Mouse (Mus musculus) layer of hippocampus, adult 11-12 months (tissue): ENCODE measurements around the gene Grip1.

Experiments used
- DNase-seq: peaks from one replicate; pipeline ENCODE4 v3.0.0; 2022; ENCODE audit warnings: low spot score

The Grip1 gene

DNA sequence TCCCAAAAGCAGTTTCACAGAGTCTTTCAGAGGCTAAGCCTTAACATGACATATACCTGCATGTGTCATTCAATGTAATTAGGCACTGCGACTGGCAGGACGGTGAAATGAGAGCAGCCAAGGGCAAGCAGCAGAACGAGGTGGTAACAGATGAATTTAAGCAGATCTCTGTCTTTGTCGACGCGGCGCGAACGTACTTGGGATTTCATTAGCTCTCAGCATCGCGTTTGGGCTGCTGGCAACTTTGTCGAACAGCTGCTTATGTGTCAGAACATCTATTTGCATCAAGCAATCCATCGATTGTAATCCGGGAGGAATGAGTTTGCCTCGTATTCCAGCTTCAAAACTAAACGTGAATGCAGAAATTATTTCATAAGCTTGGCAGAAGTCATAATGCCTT lies 483.9 kb downstream of the Grip1 start:
- DNase-seq: no peak

GRCm38 (mm10) chr10:119943906-119944305 lies 490.3 kb downstream of the Grip1 start:
- DNase-seq: no peak

DNA sequence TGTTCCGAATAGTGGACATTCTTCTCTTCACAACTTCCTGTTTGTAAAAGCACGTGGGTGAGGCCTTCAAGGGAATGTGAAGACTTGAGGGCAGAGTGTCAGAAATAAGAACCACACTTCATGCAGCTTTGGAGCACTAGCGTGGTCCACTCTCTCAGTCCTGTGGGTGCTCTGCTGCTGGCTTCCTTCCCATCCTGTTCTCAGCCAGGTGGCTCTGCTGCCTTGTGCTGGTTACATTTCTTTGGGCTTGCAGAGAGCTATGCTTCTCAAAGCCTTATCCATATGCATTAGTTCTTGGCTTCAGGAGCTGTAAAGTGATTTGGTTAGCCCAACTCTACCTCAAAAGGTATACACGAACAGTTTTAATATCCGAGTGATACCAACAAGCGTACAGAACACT lies 497.8 kb downstream of the Grip1 start:
- DNase-seq: no peak

DNA sequence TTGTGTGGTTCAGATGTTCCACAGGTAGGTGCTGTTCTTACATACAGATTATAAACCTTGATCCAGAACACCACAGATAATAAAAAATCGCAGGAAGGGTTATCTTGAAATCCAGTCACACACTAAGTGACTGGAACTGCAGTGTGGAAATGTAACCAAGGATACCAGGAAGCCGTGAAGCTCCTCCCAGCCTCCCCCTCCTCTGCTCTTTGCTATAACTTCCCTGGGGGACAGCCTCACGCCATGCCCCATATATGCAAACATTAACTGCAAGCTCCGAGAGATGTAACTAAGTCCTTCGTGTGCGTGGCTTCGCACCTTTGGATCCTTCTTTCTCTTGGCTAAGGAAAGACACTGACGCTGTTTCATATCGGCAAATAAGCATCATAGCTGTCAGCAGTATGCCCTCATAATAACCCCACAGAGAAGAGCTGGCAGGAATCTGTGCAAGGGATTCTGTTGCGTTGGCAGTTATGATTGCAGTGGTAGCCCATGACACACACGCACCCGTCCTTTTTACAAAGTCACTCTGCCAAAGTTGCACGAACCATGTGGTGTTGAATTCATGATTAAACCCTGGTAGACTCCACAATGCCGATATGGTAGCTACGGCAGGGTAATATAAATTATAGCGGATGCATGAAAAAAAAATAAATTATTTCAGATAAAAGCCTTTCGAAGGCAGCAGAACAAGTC lies 503.8 kb downstream of the Grip1 start:
- DNase-seq: peak; percentile 16

GRCm38 (mm10) chr10:119960915-119961314 lies 507.3 kb downstream of the Grip1 start:
- no peak for DNase-seq

DNA sequence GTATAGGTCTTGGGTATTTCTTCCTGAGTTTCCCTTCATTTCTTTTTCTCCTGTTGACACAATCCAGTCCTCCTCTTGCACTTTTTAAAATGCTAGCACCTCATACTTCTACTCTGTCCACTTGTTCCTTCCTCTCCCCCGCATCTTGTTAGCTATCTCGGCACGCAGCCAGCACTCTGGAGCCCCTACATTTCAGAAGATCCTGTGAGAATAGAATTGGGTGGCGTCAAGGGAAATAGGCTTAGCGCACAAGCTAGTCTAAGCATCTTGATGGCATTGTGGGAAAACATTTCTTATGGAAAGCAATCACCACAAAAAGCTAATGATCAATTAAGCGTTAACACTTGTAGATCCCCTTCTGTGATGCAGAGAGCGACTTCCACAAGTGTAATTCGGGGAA lies 512.7 kb downstream of the Grip1 start:
- no peak for DNase-seq

DNA sequence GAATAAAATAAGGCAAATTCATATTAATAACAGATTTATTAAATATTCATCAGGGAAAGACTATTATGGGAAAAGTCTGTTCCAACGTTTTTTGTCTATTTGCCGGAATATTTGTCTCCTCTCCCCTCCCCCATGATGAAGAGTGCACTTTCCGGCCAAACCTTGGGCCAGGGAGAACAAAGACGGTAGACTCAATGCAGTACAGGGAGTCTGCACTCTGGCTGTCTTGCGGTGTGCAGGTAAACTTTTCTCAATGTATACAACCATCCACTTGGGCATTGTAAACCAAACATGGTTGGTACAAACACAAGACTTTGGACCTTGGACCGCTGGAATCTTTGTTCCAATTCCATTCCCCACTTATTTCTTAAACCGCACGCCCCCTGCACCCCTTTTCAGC lies 525.8 kb downstream of the Grip1 start:
- no peak for DNase-seq

DNA sequence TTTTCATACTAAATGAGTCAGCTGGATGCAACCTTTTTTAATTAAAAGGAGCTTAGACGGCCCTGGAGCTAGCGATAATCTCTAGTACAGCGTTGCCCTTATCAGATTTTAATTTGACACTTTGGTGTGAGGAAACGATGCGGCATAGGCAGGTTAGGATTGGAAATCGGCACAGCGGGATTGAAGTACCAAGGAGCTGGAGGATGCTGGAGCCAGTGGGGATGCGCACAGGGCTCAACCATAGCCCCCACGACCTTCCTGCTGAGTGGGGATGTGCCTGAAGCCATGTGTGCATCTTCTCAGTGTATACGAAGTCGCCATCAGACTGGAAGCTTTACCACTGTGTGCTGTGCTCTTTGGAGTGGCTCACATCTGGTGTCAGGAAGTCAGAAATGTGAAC lies 526.4 kb downstream of the Grip1 start:
- no peak for DNase-seq

- DNase-seq: no peak
Measured at GRCm38 (mm10) chr10:119984299-119984698, 530.7 kb downstream of the Grip1 start.

DNA sequence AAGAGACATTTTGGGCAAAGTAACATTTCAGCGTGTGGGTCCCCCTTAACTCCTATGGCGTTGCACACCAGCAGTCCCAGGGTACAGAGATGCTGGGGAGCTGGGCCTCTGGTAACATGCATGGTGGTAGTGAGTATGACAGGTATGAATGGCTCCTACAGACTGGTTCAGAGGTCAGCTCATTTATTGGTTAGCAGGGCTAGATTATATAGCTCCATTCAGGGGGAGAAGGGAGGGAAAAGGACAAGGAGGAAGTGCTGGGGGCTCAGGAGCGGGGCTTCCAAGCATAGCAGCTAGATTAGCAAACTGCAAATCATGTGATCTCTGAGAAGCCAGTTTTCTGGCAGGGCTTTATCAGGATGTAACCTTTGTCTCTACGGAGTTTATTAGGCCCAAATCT lies 544.8 kb downstream of the Grip1 start:
- no peak for DNase-seq

DNA sequence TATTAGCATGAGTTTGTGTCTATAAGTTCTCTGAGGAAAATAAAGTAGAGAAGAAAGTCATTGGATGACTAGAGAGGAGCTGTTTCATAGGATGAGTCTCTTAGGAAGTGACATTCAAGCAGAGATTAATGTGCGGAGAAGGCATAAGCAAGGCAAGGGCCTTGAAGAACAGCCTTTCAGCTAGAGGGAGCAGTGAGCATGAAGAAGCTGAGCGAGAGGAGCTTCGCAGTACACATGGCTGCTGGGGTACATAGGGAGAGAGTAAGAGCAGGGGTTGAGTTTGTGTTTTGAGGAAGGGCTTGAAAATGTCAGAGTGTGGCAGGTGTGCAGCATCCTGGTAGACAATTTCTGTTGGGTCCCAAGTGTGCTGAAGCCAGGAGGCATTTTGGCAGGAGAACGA lies 548.5 kb downstream of the Grip1 start:
- DNase-seq: no peak

DNA sequence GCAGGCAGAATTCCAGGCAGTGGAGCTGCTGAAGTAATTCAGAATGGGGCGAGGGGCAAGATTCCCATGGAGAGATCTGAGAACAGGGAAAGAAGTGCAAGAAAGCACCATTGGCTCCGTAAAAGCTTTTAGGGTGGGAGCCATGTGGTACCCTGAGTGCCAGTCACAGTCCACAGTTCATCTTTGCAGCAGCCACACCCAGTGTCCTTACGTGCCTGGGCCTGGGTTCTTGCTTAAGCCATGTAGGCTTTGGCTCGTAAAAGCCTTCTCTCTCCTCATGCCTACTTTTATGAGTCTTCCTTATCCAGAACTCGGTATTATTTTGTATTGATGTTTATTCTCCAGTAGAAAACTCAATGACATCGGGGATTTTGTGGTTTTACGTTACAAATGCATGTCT lies 550.5 kb downstream of the Grip1 start:
- DNase-seq: no peak

GRCm38 (mm10) chr10:120005581-120005980 lies 552.0 kb downstream of the Grip1 start:
- DNase-seq: no peak

DNA sequence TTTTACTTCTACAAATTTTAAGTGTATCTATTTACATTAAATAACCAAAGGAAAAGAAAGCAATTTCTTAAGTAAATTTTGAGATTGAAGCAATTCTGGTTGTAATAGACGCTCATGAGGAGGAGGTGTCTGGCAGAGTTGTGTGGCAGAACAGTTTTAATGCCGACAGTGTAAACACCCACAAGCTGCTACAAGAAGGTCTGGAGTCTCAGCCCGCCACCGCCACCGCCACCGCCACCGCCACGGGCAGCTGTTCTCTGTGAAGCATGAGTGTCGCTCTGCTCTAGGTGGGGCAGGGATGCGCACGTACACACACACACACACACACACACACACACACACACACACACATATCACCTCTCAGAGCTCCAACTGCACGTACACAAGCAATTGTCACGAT lies 558.7 kb downstream of the Grip1 start:
- DNase-seq: peak; percentile 12

GRCm38 (mm10) chr10:120015117-120015516 lies 561.5 kb downstream of the Grip1 start:
- DNase-seq: no peak

GRCm38 (mm10) chr10:120026437-120026836 lies 572.8 kb downstream of the Grip1 start:
- DNase-seq: no peak

DNA sequence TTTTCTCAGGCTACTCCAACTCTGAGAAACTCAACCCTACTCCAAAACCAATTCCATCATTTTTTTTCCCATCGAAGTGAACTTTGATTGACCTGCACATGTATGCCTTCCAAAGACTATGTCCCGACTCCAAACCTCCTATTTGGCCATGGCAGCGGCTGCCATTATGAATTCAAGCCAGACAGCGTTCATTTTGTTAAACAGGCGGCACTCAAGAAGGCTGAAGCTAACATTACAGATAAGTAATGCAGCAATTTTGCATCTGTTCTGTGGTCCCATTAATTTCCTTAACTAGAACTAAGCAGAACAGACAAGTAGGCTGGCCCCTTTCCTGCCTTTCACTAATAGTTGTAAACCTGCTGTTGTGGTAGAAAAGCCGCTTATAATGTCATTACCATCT lies 577.3 kb downstream of the Grip1 start:
- no peak for DNase-seq

GRCm38 (mm10) chr10:120031316-120031715 lies 577.7 kb downstream of the Grip1 start:
- DNase-seq: no peak

- no peak for DNase-seq
Measured at GRCm38 (mm10) chr10:120033866-120034265, 580.2 kb downstream of the Grip1 start.

GRCm38 (mm10) chr10:120035211-120035733 lies 581.6 kb downstream of the Grip1 start:
- DNase-seq: no peak

- DNase-seq: no peak
Measured at GRCm38 (mm10) chr10:120035824-120036223, 582.2 kb downstream of the Grip1 start.

DNA sequence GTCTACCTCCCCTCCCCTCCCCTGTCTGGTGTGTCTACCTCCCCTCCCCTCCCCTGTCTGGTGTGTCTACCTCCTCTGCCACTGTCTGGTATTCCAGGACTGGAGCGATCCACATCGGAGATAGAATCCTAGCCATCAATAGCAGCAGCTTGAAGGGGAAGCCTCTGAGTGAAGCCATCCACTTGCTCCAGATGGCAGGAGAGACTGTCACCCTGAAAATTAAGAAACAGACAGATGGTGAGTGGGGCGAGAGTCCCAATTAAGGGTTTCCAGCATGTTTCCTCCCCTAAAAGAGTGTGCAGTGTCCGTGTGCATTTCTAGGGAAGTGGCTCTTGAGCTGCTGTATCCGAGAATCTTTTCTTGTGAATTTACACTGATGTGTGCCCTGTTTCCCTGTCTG lies 584.6 kb downstream of the Grip1 start:
- DNase-seq: peak; percentile 73

DNA sequence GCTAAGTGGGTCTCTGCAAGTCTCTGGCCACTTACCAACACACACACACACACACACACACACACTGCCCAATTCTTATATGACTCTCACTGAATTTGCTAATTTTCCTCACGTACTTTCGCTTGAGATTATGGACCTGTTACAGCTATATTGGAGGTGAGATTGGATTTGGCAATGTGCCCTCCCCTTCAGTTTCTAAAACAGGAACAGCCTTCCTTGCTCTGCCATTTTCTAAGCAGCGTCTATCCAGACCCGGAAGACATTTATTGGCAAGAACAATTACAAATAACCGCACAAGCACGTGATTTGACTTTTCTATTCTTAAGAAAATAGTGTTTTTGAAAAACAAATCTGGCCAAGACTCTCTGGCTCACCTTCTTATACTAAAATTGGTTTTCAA lies 590.6 kb downstream of the Grip1 start:
- DNase-seq: no peak

GRCm38 (mm10) chr10:120044714-120045234 lies 591.1 kb downstream of the Grip1 start:
- no peak for DNase-seq
